Mouse (Mus musculus): ENCODE results near the gene Lrrc4b.

Lrrc4b gene

DNA sequence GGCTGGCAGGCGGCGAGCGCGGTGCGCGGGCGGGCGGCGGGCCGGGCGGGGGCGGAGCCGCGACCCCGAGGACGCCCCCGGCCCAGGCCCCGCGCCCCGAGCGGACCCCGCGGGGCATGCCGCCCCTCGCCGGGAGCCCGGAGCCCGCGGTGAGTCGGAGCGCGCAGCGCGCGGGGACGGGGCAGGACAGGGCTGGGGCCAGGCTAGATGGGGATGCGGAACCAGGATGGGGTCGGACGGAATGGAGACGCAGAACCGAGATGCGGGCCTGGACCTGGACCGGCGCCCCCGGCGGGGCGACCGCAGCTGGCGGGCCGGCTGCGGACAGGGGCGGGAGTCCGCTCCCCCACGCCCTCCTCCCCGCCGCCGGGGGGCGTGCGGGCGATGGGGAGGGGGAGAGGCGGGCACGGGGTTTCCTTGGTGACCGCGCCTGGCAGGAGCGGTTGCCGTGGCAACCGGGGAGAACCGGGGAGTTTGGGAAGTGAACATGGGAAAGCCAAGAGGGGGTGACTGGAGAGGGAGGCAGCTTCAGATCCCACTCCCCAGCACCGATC is at the start of gene Lrrc4b:
Gene Lrrc4b (plus strand): TSS at position 51 of the 554 bp plus-strand sequence.
- DNase-seq: no peak

DNA sequence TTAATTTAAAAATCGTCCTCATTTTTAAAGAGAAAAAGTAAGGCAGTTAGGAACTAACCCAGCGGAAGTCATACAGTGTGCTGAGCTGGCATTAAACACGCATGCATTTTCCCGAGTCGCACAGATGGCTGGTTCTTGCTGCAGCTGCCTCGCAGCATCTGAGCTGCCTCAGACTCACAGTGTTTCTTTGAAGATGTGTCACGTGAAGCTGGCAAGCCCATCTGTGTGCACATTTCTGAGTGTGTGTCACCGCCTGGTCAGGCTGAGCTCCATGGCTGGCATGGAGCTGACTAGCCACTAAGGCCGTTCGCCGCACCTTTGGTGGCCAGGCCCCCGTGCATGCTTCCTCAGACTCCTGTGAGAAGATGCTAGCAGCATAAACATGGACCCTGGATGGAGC is 46.3 kb upstream of the Lrrc4b start:
- no peak for DNase-seq

DNA sequence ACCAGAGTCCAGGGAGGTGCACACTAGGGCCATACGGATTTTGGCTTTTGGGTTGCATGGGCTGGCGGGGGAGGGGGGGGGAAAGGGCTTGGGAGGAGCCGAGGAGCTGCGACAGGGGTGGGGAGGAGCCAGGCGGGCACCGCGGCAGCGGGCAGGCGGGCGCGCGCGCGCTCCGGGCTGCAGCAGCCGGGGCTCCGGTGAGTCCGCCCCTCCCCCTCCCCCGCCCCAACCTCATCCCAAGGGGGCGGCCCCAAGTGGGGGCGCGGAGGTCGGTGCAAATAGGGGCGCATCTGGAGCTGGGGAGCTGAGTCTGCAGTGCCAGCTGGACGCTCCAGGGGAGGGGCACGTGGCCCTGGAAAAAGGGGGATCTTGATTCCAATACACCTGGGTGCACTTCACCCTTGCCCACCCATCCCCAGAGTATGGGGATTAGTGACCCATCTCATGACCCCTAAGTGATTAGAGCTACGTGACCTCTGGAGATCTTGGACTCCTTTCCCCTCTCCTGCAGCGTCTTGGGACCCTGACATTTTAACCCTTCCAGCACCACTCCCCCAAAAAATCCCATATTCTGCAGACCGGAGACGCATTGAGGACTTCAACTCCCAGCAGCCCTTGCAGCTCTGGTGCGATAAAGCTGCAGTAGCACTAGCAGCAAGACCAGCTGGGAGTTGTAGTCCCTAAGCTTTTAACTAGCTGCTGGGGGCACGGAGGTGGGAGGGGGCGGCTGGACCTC is 44.7 kb upstream of the Lrrc4b start, which contains the start of gene Syt3:
Gene Syt3 (plus strand): TSS at position 123 of the 736 bp plus-strand sequence.
- DNase-seq: peak; percentile 80

DNA sequence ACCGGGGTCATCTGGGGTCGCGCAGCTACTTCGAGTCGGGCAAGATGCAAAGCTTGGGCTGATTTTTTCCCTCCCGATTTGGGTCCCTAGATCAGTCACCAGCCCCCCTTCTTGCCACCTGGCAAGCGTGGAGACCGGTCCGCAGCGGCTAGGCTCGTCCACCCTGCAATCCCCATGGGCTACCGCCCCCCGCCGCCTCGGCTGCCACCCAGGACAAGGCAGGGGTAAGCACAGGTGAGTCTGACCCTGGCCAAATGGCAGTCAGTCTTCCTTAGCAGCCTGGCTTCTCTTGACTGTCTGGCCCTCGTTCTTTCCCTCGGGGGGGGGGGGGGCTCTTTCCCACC is 44.1 kb upstream of the Lrrc4b start:
- DNase-seq: no peak

DNA sequence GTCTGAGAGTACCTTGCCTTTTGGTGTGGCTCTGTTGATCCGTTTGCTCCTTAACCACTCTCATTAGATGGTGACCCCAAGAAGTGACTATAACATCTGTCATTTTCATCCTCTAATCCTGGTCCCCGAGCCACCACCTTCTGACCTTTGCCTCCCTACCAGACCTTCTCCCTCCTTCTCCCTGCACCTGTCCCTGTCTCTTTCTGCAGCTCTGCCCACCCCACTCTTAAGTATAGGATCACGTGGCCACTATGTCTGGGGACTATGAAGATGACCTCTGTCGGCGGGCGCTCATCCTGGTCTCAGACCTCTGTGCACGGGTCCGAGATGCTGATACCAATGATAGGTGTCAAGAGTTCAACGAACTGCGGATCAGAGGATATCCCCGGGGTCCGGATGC is 43.1 kb upstream of the Lrrc4b start, which contains the start of gene 1700008O03Rik:
Gene 1700008O03Rik (minus strand): TSS at position 101 of the 400 bp plus-strand sequence.
- no peak for DNase-seq

DNA sequence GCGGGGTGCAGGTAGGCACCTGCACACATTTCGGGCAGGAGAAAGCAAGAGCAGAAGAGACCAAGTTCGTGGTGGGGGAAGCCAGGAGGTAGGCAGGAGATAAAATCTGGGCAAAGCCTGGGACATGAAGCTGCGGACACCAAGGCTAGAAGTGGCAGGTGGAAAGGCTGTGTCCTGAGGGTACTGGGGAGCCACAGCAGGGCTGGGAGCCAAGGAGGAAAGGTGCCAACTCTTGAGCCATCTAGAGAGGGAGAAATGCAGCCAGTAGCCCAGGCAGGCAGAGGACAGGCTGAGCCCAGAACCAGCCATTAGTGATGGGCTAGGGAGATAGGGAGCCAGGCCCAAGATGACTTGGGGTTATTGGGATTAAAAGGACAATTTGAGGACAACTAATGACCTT is 37.0 kb upstream of the Lrrc4b start:
- no peak for DNase-seq

DNA sequence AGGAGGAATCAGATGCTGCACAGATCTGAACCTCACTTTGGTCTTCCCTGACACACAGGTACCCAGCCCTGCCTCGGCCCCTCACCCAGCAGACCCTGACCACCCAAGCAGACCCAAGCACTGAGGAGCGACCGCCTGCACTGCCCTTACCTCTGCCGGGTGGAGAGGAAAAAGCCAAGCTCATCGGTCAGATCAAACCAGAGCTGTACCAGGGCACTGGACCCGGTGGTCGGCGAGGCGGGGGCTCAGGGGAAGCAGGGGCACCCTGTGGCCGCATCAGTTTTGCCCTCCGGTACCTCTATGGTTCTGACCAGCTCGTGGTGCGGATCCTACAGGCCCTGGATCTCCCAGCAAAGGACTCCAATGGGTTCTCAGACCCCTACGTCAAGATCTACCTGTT is 36.5 kb upstream of the Lrrc4b start:
- no peak for DNase-seq

DNA sequence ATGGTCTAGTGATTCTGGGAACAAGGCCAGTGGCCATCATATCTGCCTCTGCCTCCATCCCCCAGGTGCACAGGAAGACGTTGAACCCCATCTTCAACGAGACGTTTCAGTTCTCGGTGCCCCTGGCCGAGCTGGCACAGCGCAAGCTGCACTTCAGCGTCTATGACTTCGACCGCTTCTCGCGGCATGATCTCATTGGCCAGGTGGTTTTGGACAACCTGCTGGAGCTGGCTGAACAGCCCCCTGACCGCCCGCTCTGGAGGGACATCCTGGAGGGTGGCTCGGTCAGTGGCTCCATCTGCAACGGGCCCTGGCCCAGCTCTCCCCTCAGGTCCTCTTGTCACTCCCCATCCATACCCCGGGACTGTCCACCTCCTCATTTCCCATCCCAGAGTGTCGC is 35.5 kb upstream of the Lrrc4b start:
- no peak for DNase-seq

DNA sequence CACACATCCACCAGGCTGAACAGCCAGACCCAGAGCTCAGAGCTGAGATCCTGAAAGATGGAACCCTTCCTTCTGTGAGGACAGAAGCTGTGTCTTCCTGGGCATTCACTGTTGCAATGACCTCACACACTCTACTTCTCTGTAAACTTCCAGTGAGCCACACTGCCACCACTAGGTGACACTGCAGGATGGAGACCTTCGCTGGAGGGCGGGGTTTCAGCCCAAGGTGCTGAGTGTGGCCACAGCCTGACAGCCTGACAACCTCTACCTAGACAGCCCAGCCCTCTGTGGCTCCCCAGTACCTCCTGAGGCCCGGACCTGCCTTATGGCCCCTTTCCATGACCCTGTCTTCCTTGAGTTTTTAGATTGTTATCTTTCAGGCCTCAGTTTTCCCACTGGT is 30.2 kb upstream of the Lrrc4b start:
- peak; percentile 66 for DNase-seq

DNA sequence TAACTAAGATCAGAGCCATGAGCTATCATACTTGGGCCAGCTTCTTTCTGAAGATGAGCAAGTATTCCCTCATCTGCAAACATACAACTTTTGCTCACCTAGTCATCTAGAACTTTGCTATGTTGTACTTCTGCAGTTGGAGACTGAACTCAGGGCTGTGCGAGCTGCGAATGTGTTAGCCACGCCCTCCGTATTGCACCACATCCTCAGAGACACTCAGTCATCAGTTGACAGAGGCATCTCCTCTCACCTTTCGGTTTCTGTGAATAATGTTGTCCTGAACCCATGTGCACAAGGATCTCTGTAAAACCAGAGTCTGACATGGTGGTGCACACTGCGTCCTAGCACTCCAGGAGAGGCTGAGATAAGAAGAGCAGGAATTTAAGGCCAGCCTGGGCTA is 27.1 kb upstream of the Lrrc4b start:
- no peak for DNase-seq

DNA sequence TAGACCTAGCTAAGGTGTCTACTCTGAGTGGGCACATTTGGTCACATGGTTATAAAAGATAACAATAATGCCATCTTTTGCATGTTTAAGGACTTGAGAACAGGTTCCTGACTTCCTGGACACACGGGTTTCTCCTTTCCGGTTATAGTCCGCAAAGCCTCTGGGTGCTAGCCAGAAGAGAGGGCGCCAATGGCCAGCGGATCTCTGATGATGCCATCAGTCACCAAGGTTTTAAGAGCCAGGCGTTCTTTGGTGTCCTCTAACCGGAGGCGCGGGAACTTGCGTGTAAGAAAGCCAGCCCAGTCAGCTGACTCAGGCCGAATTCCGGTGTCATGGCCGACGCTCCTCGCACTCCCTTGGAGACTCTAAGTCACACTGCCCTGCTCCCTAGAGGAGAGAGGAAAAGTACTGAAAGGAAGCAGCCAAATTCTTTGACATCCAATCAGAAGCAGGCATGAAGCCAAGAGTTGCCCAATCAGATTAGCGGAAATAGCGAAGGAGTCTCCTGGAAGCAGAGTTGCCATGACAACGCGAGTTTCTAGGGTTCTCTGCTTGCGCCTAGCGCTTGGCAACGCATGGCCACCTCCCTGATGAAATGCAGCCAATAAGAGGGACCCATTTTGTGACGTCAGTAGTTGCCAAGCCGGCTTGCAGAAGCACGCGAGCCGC is 23.3 kb upstream of the Lrrc4b start:
- DNase-seq: peak; percentile 95

DNA sequence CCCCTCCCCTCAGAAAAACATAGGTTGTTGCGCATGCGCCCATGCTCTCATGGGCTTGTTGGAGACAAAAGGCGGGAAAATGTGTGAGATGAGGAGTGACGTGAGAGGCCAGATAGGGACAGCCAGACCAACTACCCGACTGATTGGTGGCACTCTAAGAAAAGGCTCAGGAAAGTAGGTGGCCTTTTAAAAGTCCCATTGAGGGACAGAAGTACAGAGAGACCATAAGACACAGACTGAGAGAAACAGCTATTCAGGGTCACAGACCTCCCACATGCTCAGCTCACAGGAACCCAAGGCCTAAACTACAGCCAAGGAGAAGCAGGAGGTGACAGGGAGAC is 22.8 kb upstream of the Lrrc4b start:
- no peak for DNase-seq

DNA sequence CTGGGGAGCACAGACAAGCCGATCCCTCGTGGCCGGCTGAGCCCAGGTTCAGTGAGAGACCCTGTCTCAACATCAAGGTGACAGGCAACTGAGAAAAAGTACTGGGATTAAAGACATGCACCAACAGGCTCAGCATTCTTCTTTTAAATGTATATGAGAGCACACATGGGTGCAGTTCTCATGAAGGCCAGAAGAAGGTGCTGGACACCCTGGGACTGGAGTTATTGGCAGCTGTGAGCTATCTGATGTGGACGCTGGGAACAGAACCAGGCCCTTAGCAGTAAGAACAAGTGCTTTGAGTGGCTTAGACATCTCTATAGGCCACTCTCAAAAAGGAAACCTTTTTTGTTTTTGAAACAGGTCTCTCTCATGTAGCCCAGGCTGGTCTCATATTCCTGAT is 17.7 kb upstream of the Lrrc4b start:
- no peak for DNase-seq

DNA sequence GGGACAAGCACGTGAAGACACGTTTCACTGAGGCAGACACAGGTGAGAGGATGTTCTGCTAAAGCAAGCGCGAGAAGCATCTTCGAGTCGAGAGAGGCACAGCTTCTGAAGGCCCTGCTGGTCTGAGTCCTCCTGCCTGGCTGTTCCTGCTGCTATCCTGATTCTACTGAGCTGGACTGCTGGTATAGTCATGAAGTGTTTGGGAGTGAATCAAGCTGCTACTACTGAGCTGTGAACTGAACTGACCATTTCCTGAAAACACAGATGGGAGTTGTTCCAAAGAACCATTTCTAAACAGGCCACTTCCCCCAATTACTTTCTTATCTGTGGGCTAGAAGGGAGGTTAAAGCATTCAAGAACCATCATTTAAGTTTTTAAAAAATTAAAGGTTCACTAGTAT is 15.5 kb upstream of the Lrrc4b start:
- no peak for DNase-seq

DNA sequence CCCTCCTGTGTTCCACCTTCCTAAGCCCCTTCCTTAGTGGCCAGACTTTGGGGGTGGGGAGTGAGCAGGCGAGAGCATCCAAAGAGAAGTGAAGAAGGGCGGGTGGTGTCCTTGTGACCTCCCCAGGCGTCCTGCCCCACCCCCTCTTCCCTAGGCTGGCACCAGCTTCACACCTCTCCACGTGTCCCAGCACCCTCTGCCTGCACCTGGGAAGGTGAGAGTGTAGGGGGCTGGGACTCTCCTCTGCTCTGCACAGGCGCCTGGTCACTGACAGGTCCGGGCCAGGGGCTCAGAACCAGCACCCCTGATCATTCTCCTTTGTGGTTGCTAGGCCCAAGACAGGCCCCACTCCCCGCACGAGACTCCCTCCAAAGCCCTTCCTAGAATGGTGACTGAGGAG is 1.2 kb upstream of the Lrrc4b start:
- DNase-seq: no peak

DNA sequence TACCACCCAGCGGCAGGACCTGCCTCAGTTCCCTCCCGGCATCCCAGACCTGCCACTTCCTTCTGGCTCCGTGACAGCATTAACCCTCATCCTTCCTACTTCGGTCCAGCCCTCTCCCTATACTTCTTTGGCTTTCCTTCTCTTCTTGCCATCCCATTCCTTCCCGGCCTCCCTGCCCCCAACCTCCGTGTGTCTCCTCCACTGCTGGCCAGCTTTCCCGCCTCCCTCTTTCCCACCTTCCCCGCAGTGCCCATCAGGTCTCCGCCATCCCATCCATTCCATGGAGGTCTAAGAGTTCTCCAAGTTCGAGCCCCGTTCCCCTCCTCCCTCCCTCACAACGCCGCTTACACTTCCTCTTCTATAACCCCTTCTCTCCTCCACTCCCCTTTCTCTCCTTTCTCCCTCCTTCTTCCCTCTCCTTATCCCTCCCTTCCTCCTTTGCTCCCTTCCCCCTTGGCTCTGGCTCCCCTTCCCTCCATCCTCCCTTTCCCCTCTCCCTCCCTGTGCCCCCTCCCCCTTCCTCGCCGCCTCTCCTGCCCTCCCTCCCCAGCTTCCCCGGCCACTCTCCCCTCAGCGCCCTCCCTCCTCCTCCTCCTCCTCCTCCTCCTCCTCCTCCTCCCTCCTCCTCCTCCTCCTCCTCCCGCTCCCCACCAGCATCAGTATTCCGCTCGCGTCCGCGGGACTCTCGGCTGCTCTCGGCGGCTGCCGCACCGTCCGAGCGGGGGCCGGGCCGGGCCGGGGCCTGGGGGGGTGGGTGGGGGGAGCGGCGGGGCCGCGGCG is 457 bp upstream of the Lrrc4b start:
- no peak for DNase-seq

DNA sequence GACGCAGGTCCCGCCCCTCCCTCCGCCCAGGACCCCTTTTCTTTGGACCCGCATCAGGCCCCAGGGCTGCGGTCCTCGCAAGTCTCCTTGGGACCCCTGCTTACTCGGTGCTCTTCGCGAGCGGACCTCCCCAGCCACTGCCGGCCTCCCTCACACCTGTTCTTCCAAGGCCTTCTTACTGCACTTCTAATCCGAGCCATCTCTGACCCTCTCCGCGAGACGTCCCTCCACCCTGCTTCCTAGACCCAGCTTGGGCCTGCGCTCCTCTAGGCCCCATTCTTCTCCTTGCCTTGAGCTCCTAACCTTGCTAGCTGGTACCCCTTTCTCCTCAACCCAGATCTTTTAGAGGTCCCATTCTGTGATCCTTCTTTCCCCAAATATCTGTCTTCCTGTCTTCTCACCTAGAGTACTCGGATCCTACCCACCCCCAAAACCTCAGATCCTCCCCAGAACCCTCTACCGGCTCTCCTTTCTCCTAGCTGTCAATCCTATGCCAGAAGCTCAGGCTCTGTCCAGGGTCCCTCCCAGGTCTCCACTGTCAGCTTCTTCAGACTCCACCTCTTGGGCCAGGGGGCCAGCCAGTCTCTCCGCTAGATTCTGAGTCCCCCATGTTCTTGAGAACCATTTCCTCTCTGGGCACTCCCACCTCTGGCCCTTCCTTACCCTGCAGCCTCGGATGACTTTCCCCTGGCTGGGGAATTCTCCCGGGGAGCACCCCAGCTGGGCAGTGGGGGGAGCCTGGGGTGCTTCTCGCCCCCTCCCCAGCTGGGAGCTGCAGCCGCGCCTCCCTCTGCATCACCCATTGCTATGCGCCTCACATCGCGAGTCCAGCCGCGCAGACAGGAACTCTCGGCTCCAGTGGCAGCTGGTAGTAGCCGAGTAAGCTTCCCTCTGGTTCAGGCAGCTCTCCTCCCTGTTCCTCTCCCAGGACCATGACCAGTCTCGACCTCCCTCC is 993 bp downstream of the Lrrc4b start:
- DNase-seq: no peak

DNA sequence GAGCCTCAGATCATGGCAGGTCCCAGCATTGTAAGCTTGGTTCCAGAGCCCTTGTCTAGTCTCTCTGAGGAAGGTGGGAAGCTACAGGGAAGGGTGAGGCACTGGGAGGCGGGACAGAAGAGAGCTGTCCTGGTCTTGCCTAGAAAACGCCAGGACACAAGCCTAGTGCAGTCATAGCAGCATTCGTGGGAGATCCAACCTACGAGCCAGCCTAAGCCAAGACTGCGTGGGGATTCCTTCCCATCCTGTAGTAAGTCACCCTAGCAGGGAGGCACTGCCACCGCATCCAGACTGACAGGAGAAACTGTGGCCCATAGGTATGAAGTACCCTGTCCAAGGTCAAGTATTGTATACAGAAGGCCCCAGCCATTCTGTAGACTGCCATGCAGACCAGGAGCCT is 3.7 kb downstream of the Lrrc4b start:
- no peak for DNase-seq

DNA sequence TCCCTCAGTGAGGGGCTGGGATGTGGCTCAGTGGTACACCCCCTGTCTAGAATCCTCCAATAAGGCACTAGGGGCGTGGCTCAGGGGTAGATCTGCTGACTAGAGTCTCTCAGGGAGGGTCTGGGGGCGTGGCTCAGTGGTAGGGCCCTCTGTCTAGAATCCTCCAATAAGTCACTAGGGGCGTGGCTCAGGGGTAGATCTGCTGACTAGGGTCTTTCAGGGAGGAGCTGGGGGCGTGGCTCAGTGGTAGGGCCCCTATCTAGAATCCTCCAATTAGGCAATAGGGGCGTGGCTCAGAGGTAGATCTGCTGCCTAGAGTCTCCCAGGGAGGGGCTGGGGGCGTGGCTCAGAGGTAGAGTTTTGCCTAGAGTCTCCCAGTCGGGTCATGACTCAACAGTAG is 4.6 kb downstream of the Lrrc4b start:
- no peak for DNase-seq

DNA sequence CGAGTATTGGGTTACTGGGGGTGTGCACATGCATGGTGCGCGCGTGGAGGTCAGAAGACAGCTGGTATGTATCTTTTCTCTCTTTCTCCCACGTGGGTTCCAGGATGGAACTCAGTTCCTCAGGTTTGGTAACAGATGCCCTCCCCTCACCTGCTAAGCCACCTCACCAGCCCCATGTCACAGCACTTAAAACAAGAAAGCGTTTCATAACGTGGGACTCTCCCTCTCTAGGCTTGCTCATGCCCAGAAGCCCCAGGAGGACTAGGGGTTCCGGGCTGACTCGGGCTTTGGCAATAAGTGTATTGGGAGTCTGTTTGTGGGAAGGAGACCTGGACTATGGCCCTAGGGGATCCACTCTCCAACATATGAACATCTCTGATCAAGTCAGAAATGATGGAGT is 5.3 kb downstream of the Lrrc4b start:
- no peak for DNase-seq

DNA sequence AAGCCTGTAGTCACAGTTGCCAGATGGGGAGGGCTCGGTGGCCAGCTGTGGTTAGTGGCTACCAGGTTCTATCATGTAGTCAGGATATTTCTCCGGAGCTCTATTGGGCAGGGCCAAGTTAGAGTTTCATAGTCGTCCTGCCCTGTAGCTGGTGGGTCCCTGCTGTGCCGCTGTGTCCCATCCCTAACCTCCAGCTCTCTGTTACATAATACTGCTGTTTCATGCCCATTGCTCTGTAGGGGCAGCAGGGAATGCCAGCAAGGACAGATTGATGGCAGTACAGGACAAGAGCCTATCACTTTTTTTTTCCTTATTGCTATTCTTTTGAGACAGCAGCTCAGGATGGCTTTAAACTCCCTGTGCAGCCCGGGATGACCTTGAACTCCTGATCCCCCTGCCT is 7.0 kb downstream of the Lrrc4b start:
- no peak for DNase-seq

DNA sequence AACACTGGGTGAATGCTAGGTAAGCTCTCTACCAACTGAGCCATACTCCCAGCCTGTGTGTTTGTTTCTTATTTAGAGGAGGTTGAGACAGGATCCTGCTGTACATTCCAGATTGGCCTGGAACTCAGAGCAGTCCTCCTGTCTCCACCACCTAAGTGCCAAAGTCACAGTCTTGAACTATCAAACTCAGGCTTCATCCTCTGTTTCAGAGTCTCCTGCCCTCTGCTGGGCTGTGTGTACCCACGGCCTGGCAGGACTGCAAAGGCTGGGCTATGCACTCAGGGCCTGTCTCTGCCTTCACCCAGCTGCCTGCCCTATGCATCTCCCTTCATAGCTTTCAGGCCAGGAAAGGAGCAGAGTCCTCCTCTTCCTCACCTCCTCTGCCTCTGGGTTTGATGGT is 7.4 kb downstream of the Lrrc4b start:
- no peak for DNase-seq

DNA sequence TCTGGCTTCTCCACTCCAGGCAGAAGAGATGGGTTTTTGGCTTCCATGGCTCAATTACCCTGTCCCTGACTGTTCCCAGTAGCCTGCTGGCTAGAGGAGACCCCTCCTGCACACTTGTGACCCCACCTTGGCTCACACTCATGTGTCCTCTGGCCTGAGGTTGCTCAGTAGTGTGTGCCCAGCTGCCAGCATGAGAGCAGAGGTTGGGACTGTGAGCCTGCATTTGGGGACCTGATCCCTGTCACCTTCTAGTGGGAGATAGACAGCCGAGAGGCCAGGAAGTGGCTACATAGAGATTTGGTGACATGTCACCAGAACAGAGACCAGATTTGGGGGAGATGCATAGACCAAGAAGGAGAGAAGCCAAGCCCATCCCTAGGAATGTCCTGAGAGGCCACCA is 8.4 kb downstream of the Lrrc4b start:
- DNase-seq: no peak

Data from kidney, postnatal 10 days (tissue).